Mouse (Mus musculus): ENCODE results near the gene Olfr586. TPM values are rescaled to one million over a fixed set of nuclear protein-coding genes. Genes with fewer than 3 reads are reported as not detected.

Olfr586 gene
- not detected in 2 replicates for polyA plus RNA-seq (2016; fragmentation: Nextera tagmentation; extraction: Ambion mirVana)

- Histone ChIP-seq H3K36me3 (replicated peaks) (no peaks in the 10 kb centered on the region), H3K4me2 (no peak within 1 kb of the TSS), H3K9me3 (no peaks in the 10 kb centered on the region), H3K27me3 (no peaks in the 10 kb centered on the region), H3K27ac (no peak within 1 kb of the TSS), H3K4me3 (replicated peaks) (no peak within 1 kb of the TSS), H3K4me1 (no peaks in the 10 kb centered on the region), H3K9ac (no peak within 1 kb of the TSS)
- no peak for ATAC-seq (ENCODE audit: low FRiP score)
- WGBS: 94% methylated on average over 3 of the region's 3 CpGs
Measured at GRCm38 (mm10) chr7:103125538-103125937, at the start of gene Olfr586. TSS of gene Olfr586 (minus strand) at chr7:103125638.

DNA sequence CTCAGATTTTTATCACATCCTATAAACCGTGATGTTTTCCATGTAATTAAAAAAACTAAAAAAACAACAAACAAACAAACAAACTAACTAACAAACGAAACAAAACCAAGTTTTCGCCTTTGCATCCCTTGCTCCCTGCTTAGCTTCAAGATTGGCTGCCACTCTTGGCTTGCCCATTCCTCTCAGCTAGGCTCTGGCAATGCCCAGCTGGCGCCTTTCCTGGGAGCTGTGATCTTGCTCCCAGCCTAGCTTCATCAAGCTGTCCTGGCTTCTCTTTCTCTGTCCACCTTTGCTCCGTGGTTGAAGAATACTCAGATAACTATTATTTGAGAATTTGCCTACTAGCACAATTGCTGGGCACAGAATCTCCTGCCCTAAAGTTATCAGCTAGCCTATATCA is 44.3 kb upstream of the Olfr586 start:
- Histone ChIP-seq H3K27me3 (no peaks in the 10 kb centered on the region), H3K36me3 (replicated peaks) (no peaks in the 10 kb centered on the region), H3K9me3 (no peaks in the 10 kb centered on the region), H3K4me2 (no peak overlapping the region), H3K4me1 (no peaks in the 10 kb centered on the region), H3K27ac (no peak overlapping the region), H3K9ac (no peak overlapping the region), H3K4me3 (replicated peaks) (no peak overlapping the region)
- no peak for ATAC-seq (ENCODE audit: low FRiP score)
- WGBS: 80% methylated on average over 5 of the region's 5 CpGs

DNA sequence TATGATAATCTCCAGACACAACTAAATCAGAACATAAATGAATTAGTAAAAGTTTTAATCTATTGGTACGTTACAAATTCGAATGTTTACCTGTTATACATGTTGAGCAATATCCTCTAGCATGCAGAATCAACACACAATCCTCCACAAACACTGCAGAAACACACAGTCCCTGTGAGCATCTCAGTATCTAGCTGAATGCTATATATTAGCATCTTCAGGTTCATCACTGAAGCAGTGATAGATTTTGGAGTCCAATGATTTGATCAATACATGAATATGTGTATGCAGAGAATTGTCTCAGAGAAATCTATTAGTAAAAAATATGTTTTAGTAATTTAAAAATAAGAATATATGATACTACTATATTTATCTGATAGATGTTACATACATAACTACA is 30.8 kb upstream of the Olfr586 start, which contains the start of gene Olfr589:
Olfr589 (minus strand) TSS at position 101 of the 400 bp plus-strand sequence.
- no peak within 1 kb of the TSS for H3K4me2 ChIP-seq
- 74% methylated on average over 2 of the region's 2 CpGs for WGBS
- ATAC-seq (ENCODE audit: low FRiP score): no peak
- H3K36me3 ChIP-seq (replicated peaks): no peaks in the 10 kb centered on the region
- no peaks in the 10 kb centered on the region for H3K4me1 ChIP-seq
- no peak within 1 kb of the TSS for H3K4me3 ChIP-seq (replicated peaks)
- no peaks in the 10 kb centered on the region for H3K9me3 ChIP-seq
- H3K9ac ChIP-seq: no peak within 1 kb of the TSS
- no peaks in the 10 kb centered on the region for H3K27me3 ChIP-seq
- H3K27ac ChIP-seq: no peak within 1 kb of the TSS

DNA sequence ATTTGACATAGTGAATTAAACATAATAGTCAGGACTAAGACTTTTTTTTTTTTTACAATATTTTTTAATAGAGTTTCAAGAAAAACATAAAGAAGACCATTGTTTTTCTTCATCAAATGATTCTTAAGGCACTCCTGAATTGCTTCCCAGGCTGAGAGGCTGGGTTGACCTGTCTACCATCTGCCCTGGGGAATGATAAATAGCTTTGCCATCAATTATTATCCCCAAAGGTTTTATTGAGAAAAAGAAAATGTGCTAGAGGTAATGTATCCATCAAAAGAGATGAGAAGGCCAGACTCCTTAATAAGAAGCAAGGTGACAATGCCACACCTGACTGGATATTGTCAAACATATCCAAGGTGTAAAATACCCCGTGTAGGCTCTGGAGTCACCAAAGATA is 15.1 kb upstream of the Olfr586 start, which contains the start of gene Olfr588-ps1:
Olfr588-ps1 (plus strand) TSS at position 301 of the 400 bp plus-strand sequence.
- 83% methylated on average over 1 of the region's 1 CpGs for WGBS
- Histone ChIP-seq H3K4me2 (no peak within 1 kb of the TSS), H3K9ac (no peak within 1 kb of the TSS), H3K4me3 (replicated peaks) (no peak within 1 kb of the TSS), H3K36me3 (replicated peaks) (no peaks in the 10 kb centered on the region), H3K27ac (no peak within 1 kb of the TSS), H3K27me3 (no peaks in the 10 kb centered on the region), H3K9me3 (no peaks in the 10 kb centered on the region), H3K4me1 (no peaks in the 10 kb centered on the region)
- ATAC-seq (ENCODE audit: low FRiP score): no peak

GRCm38 (mm10) chr7:103119406-103119805 is 6.0 kb downstream of the Olfr586 start:
- H3K4me3 ChIP-seq (replicated peaks): no peak overlapping the region
- H3K27me3 ChIP-seq: no peaks in the 10 kb centered on the region
- no peak overlapping the region for H3K9ac ChIP-seq
- no peak for ATAC-seq (ENCODE audit: low FRiP score)
- H3K27ac ChIP-seq: no peak overlapping the region
- no peaks in the 10 kb centered on the region for H3K4me1 ChIP-seq
- H3K9me3 ChIP-seq: no peaks in the 10 kb centered on the region
- WGBS: 47% methylated on average over 3 of the region's 3 CpGs
- H3K4me2 ChIP-seq: no peak overlapping the region
- no peaks in the 10 kb centered on the region for H3K36me3 ChIP-seq (replicated peaks)

DNA sequence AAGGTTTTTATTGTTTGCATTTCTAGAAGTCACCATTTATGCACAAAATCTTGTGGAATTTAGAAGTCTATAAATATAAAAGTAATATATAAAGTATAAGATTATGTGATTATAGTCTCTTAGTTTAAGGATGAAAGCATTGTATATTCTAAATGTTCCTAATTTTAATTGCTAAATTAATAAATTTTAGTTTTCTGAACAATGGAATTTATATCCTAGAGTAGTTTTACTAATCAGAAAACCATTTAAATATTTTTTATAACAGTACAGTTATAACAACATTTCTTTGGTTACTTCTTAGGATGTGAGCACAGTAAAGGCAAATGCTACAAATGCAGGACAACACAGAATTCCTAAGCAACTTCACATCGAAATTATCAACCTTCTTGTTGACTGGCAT is 28.0 kb downstream of the Olfr586 start, which contains the start of gene Olfr585:
Olfr585 (plus strand) TSS at position 301 of the 400 bp plus-strand sequence.
- no peak within 1 kb of the TSS for H3K4me2 ChIP-seq
- no peak within 1 kb of the TSS for H3K4me3 ChIP-seq (replicated peaks)
- H3K27ac ChIP-seq: no peak within 1 kb of the TSS
- no peaks in the 10 kb centered on the region for H3K36me3 ChIP-seq (replicated peaks)
- no peaks in the 10 kb centered on the region for H3K9me3 ChIP-seq
- no peaks in the 10 kb centered on the region for H3K27me3 ChIP-seq
- 88% methylated on average over 1 of the region's 1 CpGs for WGBS
- no peak for ATAC-seq (ENCODE audit: low FRiP score)
- H3K9ac ChIP-seq: no peak within 1 kb of the TSS
- H3K4me1 ChIP-seq: no peaks in the 10 kb centered on the region

DNA sequence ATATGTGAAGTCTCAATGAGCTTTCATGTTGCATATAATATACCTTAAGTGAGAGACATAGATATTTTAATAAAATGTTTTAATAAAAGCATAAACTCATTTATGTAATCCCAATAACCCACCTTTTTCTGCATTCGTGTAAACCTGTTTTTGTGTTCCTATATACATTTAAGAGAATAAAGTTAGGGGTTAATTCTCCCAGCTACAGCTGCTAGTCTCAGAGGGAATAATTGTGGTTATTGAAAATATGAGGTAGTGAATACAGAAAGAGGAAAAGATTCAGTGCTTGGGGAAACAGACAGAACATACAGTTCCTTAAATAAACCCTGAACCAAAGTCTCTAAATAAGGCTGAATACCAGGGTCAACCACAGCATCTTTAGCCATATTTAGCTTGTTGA is 43.9 kb downstream of the Olfr586 start, which contains the start of gene Olfr584:
Olfr584 (plus strand) TSS at position 301 of the 400 bp plus-strand sequence.
- Histone ChIP-seq H3K36me3 (replicated peaks) (no peaks in the 10 kb centered on the region), H3K4me1 (no peaks in the 10 kb centered on the region), H3K27ac (no peak within 1 kb of the TSS), H3K4me3 (replicated peaks) (no peak within 1 kb of the TSS), H3K4me2 (no peak within 1 kb of the TSS), H3K9me3 (peaks cover 9% of the 10 kb centered on the region; the same call in 1 of the 2 replicates), H3K27me3 (no peaks in the 10 kb centered on the region), H3K9ac (no peak within 1 kb of the TSS)
- ATAC-seq (ENCODE audit: low FRiP score): no peak
- 76% methylated on average over 1 of the region's 1 CpGs for WGBS

Other genes with a start within 250 kb of the Olfr586 start
- not detected in 2 replicates for gene Olfr568, start 248.5 kb downstream of the Olfr586 start, polyA plus RNA-seq (2016; fragmentation: Nextera tagmentation; extraction: Ambion mirVana)
- not detected in 2 replicates for gene Olfr569, start 234.8 kb downstream of the Olfr586 start, polyA plus RNA-seq (2016; fragmentation: Nextera tagmentation; extraction: Ambion mirVana)
- gene Olfr570, start 231.1 kb downstream of the Olfr586 start, polyA plus RNA-seq (2016; fragmentation: Nextera tagmentation; extraction: Ambion mirVana): not detected in 2 replicates
- 0.12 and 0.13 TPM in 2 replicates for gene Olfr571, start 208.1 kb downstream of the Olfr586 start, polyA plus RNA-seq (2016; fragmentation: Nextera tagmentation; extraction: Ambion mirVana)
- gene Olfr572, start 201.2 kb downstream of the Olfr586 start, polyA plus RNA-seq (2016; fragmentation: Nextera tagmentation; extraction: Ambion mirVana): not detected in 2 replicates
- not detected in 2 replicates for gene Olfr573-ps1, start 183.1 kb downstream of the Olfr586 start, polyA plus RNA-seq (2016; fragmentation: Nextera tagmentation; extraction: Ambion mirVana)
- not detected in 2 replicates for gene Olfr574, start 177.2 kb downstream of the Olfr586 start, polyA plus RNA-seq (2016; fragmentation: Nextera tagmentation; extraction: Ambion mirVana)
- not detected in 2 replicates for gene Olfr575, start 166.9 kb downstream of the Olfr586 start, polyA plus RNA-seq (2016; fragmentation: Nextera tagmentation; extraction: Ambion mirVana)
- not detected in 2 replicates for gene Olfr576, start 163.0 kb downstream of the Olfr586 start, polyA plus RNA-seq (2016; fragmentation: Nextera tagmentation; extraction: Ambion mirVana)
- not detected in 2 replicates for gene Olfr577, start 149.7 kb downstream of the Olfr586 start, polyA plus RNA-seq (2016; fragmentation: Nextera tagmentation; extraction: Ambion mirVana)
- not detected in 2 replicates for gene Olfr578, start 136.3 kb downstream of the Olfr586 start, polyA plus RNA-seq (2016; fragmentation: Nextera tagmentation; extraction: Ambion mirVana)
- not detected in 2 replicates for gene Olfr582, start 87.6 kb downstream of the Olfr586 start, polyA plus RNA-seq (2016; fragmentation: Nextera tagmentation; extraction: Ambion mirVana)
- not detected in 2 replicates for gene Olfr583, start 74.3 kb downstream of the Olfr586 start, polyA plus RNA-seq (2016; fragmentation: Nextera tagmentation; extraction: Ambion mirVana)
- not detected in 2 replicates for gene Olfr584, start 43.8 kb downstream of the Olfr586 start, polyA plus RNA-seq (2016; fragmentation: Nextera tagmentation; extraction: Ambion mirVana)
- not detected in 2 replicates for gene Olfr585, start 27.9 kb downstream of the Olfr586 start, polyA plus RNA-seq (2016; fragmentation: Nextera tagmentation; extraction: Ambion mirVana)
- not detected in 2 replicates for gene Olfr588-ps1, start 15.2 kb upstream of the Olfr586 start, polyA plus RNA-seq (2016; fragmentation: Nextera tagmentation; extraction: Ambion mirVana)
- not detected in 2 replicates for gene Olfr589, start 30.7 kb upstream of the Olfr586 start, polyA plus RNA-seq (2016; fragmentation: Nextera tagmentation; extraction: Ambion mirVana)
- not detected in 2 replicates for gene Olfr591, start 52.7 kb upstream of the Olfr586 start, polyA plus RNA-seq (2016; fragmentation: Nextera tagmentation; extraction: Ambion mirVana)
- not detected in 2 replicates for gene Olfr592, start 59.2 kb upstream of the Olfr586 start, polyA plus RNA-seq (2016; fragmentation: Nextera tagmentation; extraction: Ambion mirVana)
- gene Olfr593, start 86.2 kb upstream of the Olfr586 start, polyA plus RNA-seq (2016; fragmentation: Nextera tagmentation; extraction: Ambion mirVana): not detected in 2 replicates
- not detected in 2 replicates for gene Olfr594, start 91.4 kb upstream of the Olfr586 start, polyA plus RNA-seq (2016; fragmentation: Nextera tagmentation; extraction: Ambion mirVana)
- not detected in 2 replicates for gene Usp17ld, start 126.9 kb upstream of the Olfr586 start, polyA plus RNA-seq (2016; fragmentation: Nextera tagmentation; extraction: Ambion mirVana)
- gene Olfr596, start 180.0 kb upstream of the Olfr586 start, polyA plus RNA-seq (2016; fragmentation: Nextera tagmentation; extraction: Ambion mirVana): not detected in 2 replicates
- gene Olfr597, start 190.7 kb upstream of the Olfr586 start, polyA plus RNA-seq (2016; fragmentation: Nextera tagmentation; extraction: Ambion mirVana): 0.20 TPM in 1 of 2 replicates, not detected in the other
- gene Olfr598, start 197.9 kb upstream of the Olfr586 start, polyA plus RNA-seq (2016; fragmentation: Nextera tagmentation; extraction: Ambion mirVana): not detected in 2 replicates
- not detected in 2 replicates for gene Olfr599, start 210.3 kb upstream of the Olfr586 start, polyA plus RNA-seq (2016; fragmentation: Nextera tagmentation; extraction: Ambion mirVana)
- gene Olfr600, start 224.0 kb upstream of the Olfr586 start, polyA plus RNA-seq (2016; fragmentation: Nextera tagmentation; extraction: Ambion mirVana): not detected in 2 replicates
- not detected in 2 replicates for gene Olfr601, start 237.0 kb upstream of the Olfr586 start, polyA plus RNA-seq (2016; fragmentation: Nextera tagmentation; extraction: Ambion mirVana)